Mouse (Mus musculus): ENCODE data around the gene Polr2f.

Polr2f gene

GRCm38 (mm10) chr15:79122119-79122518 lies 18.7 kb upstream of the Polr2f start:
- peak; percentile 79 for DNase-seq (ENCODE audit: low spot score)

DNA sequence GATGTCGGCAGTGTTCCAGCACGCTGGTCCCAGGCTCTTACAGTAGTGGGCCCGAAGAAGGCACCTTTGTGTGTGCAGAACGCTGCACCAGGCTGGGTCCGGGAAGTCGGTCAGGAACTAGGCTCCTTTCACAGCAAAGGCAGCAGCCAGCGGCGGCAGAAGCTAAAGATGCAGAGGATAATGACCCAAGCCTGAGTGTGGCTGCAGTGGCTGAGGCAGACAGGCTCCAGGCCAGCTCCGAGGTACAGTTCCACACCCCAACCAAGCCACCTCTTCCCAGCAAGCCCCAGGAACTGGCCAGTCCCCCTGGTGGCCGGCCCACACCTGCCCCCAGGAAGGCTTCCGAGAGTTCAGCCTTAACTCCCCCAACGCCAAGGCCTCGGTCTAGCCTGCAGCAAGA lies 18.3 kb upstream of the Polr2f start:
- DNase-seq (ENCODE audit: low spot score), result no peak

DNA sequence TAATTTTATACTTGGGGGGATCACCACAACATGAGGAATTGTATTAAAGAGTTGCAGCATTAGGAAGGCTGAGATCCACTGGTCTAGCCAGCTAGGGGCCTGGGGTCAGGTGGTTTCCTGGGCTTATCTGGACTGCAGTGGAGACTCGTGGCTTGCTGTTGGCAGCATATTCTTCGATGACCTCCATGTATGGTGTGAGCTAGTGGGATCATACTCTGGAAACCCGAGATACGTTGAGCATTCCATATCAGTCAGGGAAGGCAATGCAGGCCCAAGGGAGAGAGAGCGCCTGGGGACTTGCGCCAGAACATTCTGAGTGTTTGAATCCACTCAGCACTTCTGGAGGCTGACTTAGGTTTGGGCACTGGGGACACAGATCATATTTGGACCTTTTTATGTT lies 17.1 kb upstream of the Polr2f start:
- no peak for DNase-seq (ENCODE audit: low spot score)

- no peak for DNase-seq (ENCODE audit: low spot score)
Observed at GRCm38 (mm10) chr15:79124331-79124875, 16.4 kb upstream of the Polr2f start.

DNA sequence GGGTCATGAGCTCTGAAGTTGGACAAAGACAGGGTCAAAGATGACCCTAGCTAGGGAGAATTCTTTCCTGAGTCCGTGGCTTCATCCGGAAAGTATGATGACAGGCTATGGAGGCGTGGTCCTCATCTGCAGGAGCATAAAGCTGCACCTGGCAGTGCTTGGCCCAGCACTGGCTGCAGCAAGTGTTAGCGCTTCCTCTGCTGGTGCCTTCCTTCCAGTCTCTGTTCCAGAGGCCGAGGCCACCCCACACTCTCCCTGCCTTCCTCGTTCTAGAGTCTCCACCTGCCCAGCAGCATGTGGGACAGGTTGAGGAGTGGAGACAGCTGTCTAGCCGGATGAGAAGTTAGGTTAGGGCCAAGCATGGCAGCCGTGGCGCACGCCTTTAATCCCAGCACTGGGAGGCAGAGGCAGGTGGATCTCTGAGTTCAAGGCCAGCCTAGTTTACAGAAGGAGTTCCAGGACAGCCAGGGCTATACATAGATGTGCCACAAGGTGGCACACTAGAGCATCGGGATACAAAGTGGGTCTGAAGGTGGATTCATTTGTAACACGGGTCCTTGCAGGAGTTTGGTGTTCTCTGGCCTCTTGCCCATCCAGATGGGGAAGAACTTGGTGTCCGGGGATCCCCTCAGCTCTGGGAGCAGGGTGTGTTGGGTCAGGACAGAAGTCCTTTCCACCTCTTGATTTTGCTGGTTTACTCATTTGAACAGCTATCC lies 14.4 kb upstream of the Polr2f start:
- peak; percentile 53 for DNase-seq (ENCODE audit: low spot score)

- no peak for DNase-seq (ENCODE audit: low spot score)
Observed at GRCm38 (mm10) chr15:79127101-79127500, 13.7 kb upstream of the Polr2f start.

DNA sequence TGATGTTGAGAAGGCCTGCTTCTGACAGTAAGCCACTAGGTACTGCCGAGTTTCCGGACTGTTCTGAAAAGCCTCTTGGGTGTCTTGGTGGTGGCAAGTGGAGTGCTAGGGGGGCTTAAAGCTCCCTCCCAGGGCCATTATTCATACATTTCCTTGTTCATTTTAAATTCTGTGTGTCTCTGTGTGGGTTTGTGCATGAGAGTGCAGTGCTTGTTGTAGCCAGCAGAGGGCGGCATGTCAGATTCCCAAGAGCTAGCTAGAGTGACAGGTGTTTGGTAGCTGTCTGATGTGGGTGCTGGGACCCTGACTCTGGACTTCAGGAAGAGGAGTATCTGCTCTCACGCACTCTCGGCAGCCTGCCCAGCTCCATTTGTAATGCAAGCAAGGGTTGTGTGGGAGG lies 12.6 kb upstream of the Polr2f start:
- DNase-seq (ENCODE audit: low spot score), result no peak

DNA sequence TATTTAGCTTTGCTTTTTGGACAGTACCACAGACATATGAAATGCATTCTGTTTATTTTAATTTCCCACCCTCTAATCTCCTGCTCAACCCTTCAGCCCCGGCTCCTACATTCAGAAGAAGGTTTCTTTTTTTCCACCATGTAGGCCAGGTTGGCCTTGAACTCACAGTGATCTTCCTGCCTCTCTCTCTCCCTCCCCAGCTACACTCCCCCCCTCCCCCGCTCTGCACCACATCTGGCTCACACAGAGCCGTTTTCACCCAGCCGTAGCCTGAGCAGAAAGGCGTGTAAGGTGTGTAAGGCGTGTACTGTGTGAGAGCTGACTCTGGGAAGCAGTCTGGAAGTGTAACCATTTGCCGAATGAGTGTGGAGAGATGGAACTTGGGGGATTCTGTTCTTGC lies 11.5 kb upstream of the Polr2f start:
- DNase-seq (ENCODE audit: low spot score), result no peak

DNA sequence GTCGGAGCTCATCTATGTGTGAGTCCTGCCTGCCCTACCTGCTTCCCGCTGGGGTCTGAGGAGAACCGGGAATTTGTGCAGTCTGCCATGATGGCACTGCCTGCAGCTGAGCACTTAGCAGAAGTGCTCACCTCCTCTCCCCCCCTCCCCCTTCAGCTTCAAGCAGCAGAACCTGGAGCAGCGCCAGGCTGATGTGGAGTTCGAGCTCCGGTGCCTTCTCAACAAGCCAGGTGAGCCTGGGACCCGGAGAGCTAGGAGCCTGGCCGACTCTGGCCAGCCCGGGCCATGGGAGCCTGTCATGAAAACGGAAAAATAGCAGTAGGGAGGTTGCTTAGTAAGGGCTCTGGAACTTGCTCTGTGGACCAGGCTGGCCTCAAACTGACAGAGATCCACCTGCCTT lies 10.0 kb upstream of the Polr2f start:
- no peak for DNase-seq (ENCODE audit: low spot score)

DNA sequence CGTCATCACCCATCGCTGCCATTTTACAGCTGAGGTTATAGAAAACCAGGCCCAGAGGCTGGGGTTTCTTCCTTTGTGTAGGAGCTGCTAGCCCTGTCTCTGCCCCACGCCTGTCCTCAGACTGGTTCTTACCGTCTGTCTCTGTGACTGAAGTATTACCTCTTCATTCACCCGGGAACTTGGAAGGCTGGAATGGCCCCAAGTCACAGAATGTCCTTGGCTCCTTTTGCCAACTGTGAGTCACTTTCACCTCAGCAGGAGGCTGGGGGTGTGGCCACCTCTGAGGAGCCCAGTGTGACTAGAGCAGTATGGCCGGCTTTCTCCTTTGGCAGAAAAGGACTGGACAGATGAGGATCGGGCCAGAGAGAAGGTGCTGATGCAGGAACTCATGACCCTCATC lies 9.4 kb upstream of the Polr2f start:
- peak; percentile 87 for DNase-seq (ENCODE audit: low spot score)

GRCm38 (mm10) chr15:79133191-79133661 lies 7.6 kb upstream of the Polr2f start:
- peak; percentile 64 for DNase-seq (ENCODE audit: low spot score)

- DNase-seq (ENCODE audit: low spot score), result no peak
Observed at GRCm38 (mm10) chr15:79134496-79135270, 6.1 kb upstream of the Polr2f start.

DNA sequence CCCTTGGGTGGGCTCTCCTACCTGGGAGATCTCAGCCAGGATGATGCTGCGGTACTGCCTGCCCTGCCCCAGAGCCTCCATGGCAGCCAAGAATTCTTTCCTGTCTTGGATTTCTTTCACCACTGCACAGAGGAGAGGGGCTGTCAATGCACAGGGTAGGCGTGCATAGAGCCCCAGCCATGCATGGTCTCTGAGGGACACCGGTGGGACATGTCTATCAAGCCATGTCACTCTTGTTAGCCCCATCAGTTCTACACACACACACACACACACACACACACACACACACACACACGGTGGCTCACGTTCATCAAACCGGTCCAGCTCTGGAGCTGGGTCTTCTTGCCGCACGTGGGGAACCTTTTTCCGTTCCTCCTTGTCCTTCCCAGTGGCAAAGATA lies 5.5 kb upstream of the Polr2f start:
- no peak for DNase-seq (ENCODE audit: low spot score)

DNA sequence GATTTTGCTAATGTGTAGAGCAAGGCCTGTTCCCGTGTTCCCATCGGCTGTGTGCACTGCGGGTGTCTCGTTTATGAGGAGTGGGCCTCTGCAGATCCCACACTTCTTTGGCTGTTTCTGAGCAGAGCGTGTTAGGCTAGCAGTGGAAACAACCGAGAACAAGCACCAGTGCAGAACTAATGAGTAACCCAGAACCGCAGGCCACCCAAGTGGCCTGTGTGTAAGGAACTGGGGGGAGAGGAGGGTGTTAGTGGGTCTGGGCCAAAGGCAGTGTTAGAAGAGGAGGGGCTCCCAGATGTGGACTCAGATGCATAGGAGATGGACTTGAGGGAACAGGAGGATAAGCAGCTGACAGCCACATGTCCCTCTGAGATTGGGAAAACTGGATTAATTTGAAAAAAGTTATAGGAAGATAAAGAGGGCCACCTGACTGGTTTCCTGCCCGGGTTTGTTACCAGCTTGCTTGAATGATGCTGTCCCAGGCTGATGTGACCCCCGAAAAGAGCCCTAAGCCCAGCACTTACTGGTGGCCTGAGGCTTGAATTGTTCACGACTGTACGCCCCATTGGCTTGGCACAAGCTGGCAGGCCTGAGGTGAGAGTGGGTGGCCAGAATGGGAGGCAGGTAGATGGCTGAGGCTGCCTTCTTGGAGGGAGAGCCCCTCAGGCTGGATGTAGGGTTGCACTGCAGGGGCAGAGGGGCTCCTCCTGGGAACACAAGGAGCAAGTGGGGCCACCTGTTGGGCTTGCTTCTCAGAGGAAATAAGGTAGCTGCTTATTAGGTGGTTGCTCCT lies 4.8 kb upstream of the Polr2f start:
- no peak for DNase-seq (ENCODE audit: low spot score)

DNA sequence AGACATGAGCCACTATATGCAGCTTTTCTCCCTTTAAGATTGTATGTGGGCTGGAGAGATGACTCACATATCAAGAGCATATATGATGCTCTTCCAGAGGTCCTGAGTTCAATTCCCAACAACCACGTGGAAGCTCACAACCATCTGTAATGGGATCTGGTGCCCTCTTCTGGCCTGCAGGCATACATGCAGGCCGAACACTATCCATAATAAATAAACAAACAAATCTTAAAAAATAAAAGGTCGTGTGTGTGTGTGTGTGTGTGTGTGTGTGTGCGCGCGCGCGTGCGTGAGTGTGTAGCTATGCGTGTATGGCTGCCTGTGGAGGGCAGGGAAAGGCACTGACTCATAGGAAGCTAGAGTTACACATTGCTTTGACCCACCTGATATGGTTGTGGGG lies 1.2 kb upstream of the Polr2f start:
- no peak for DNase-seq (ENCODE audit: low spot score)

- no peak for DNase-seq (ENCODE audit: low spot score)
Observed at GRCm38 (mm10) chr15:79141566-79141917, 733 bp downstream of the Polr2f start.

DNA sequence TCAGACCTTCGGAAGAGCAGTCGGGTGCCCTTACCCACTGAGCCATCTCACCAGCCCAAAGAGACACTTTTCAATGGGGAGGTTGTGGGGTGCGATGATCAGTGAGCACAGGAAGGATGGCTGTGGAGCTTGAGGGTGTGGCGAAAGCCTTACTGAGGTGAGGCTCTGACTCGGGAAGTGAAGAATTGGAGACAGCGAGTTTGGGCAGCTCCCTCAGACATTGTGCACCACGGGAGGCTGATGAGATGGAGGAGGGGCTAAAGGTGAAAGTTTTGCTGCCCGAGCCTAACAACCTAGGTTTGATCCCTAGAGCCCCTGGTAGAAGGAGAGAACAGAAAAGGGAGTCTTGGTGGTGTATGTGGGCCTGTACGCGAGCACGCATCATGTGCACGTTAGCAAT lies 2.5 kb downstream of the Polr2f start:
- DNase-seq (ENCODE audit: low spot score), result no peak

DNA sequence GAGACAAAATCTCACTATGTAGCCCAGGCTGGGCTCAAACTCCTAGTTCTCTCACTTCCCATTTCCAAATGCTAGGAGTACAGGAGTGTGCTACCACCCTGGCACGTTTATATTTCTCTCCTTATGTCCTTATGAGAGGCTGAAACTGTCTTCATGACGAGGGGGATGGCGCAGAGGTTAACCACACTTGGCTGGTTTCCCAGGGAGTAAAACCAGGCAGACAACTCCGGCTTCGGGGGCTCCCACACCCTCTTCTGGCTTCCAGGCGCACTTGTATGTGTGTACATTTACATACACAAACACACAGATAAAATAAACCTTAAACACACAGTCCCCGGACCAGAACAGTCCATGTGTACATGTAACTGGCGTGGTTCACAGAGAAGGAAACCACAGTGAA lies 3.2 kb downstream of the Polr2f start:
- DNase-seq (ENCODE audit: low spot score), result no peak

DNA sequence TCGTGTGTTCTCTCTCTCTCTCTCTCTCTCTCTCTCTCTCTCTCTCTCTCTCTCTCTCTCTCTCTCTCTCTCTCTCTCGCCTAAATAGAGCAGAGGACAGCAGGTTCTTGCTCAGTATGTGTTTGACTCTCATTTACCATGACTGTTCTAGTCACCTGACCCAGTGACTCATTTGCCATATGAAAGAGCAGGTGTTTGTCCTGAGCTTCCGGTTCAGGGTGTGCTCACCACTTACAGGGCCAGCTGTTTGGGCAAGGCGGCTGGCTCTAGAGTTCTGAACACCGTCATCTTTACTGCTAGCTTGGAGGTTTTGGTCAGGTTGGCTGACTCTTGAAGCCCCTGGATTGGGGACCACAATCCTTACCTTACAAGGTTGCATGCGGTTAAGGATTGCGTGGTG lies 4.7 kb downstream of the Polr2f start:
- DNase-seq (ENCODE audit: low spot score), result no peak

DNA sequence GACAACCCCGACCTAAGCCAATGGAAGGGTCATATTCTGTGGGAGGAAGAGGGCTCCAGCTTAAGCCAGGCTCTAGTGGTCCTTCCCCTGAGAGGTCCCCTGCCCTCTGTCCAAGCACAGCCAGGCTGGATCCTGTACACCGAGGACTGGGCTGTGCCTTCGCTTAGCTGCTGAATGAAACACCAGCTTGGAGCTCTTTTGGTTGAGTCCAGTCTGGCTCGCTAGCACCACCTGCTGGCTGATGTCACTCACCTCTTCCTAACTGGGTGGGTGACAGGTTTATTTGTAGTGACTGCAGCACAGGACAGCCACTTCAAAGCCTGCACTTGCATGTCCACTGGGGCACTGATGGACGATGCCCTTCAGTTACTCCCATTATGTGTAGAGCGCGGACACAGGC lies 7.7 kb downstream of the Polr2f start:
- DNase-seq (ENCODE audit: low spot score), result peak; percentile 88

DNA sequence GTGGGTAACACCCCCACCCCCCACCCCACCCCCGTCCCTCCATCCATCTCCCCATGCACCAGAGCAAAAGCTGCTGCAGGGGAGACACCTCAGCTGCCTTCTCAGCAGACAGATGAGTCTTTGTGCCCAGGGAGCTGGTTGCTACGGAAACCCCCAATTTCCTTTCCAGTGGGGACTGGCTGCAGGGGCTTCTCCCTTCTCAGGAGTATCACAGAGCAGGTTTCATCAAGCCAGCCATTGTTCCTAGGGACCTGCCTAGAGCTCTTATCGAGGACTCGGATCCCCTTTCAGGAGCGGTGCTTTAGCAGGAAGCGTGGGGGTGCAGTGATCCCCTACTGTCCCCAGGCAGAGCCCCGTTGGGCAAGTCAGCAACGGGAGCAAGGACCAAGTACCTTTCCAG lies 11.1 kb downstream of the Polr2f start:
- DNase-seq (ENCODE audit: low spot score), result no peak

GRCm38 (mm10) chr15:79152709-79153108 lies 11.9 kb downstream of the Polr2f start:
- DNase-seq (ENCODE audit: low spot score), result no peak

- DNase-seq (ENCODE audit: low spot score), result peak; percentile 32
Observed at GRCm38 (mm10) chr15:79155572-79155971, 14.8 kb downstream of the Polr2f start.
